Mouse (Mus musculus) kidney, adult 2 months (tissue): Measurements from ENCODE around the gene Gtpbp8.

Experiments
- CTCF ChIP-seq: fragments of 200-500 bp; conservative IDR thresholded peaks from 2 replicates; pipeline ENCODE4 v1.5.1; 2011; ENCODE audit warnings: low read depth, mild to moderate bottlenecking, control low read depth, low read length, moderate library complexity, mixed read lengths; ENCODE audit not compliant: insufficient read depth, insufficient read length
- POLR2A ChIP-seq: fragments of 200-500 bp; IDR thresholded peaks from one replicate; pipeline ENCODE4 v1.6.1; 2011; ENCODE audit warnings: low read depth, low read length, control low read depth

DNA sequence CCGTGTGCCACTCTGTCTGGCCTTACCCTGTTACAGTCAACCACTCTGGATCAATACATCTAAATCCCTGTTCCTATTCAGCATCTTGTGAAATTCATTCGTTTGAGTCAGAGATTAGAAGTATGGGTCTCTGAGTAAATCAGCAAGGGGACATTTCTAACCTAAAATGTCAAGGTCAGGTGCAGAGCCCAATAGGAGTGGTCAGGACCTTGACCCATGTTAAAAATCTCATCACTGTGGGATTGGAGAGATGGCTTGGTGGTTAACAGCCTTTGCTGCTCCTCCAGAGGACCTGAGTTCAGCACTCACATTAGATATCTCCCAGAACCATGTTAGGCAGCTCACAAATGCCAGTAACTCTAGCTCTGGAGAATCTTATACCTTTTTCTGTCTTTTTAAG is 55.7 kb downstream of the Gtpbp8 start:
- TF ChIP-seq CTCF (no peak), POLR2A (no peak)
